Mouse (Mus musculus): Measurements from ENCODE around the gene Tmem63c. TPM values are rescaled to one million over a fixed set of nuclear protein-coding genes. Genes with fewer than 3 reads are reported as not detected.

Tmem63c gene
- total RNA-seq, 2 experiments from 2014 or later, result 0.18 to 0.50 TPM

- no peak for DNase-seq
Measured at GRCm38 (mm10) chr12:87054873-87055272, 33.7 kb downstream of the Tmem63c start.

- no peak for DNase-seq
Measured at GRCm38 (mm10) chr12:87057066-87057465, 35.9 kb downstream of the Tmem63c start.

- no peak for DNase-seq
Measured at GRCm38 (mm10) chr12:87065446-87065845, 44.3 kb downstream of the Tmem63c start.

GRCm38 (mm10) chr12:87066429-87066828 is 45.3 kb downstream of the Tmem63c start:
- DNase-seq, result peak; percentile 41

GRCm38 (mm10) chr12:87070520-87070919 is 49.4 kb downstream of the Tmem63c start:
- no peak for DNase-seq

GRCm38 (mm10) chr12:87076610-87077009 is 55.5 kb downstream of the Tmem63c start:
- no peak for DNase-seq

GRCm38 (mm10) chr12:87082797-87083196 is 61.7 kb downstream of the Tmem63c start:
- DNase-seq, result no peak

GRCm38 (mm10) chr12:87087236-87087635 is 66.1 kb downstream of the Tmem63c start:
- DNase-seq, result no peak

- DNase-seq, result peak; percentile 21
Measured at GRCm38 (mm10) chr12:87088331-87088730, 67.2 kb downstream of the Tmem63c start.

- DNase-seq, result no peak
Measured at GRCm38 (mm10) chr12:87089255-87089654, 68.1 kb downstream of the Tmem63c start.

- no peak for DNase-seq
Measured at GRCm38 (mm10) chr12:87089701-87090100, 68.6 kb downstream of the Tmem63c start.

GRCm38 (mm10) chr12:87091916-87092315 is 70.8 kb downstream of the Tmem63c start:
- no peak for DNase-seq

- DNase-seq, result peak; percentile 15
Measured at GRCm38 (mm10) chr12:87093249-87093648, 72.1 kb downstream of the Tmem63c start.

GRCm38 (mm10) chr12:87093671-87094070 is 72.5 kb downstream of the Tmem63c start:
- no peak for DNase-seq

GRCm38 (mm10) chr12:87100331-87100730 is 79.2 kb downstream of the Tmem63c start:
- no peak for DNase-seq

- DNase-seq, result no peak
Measured at GRCm38 (mm10) chr12:87102165-87102631, 81.1 kb downstream of the Tmem63c start, which contains the start of gene Ngb. Ngb (minus strand) TSS chr12:87102539.

- DNase-seq, result no peak
Measured at GRCm38 (mm10) chr12:87103471-87103870, 82.3 kb downstream of the Tmem63c start.

GRCm38 (mm10) chr12:87104796-87105195 is 83.7 kb downstream of the Tmem63c start:
- no peak for DNase-seq

GRCm38 (mm10) chr12:87107357-87107977 is 86.3 kb downstream of the Tmem63c start:
- no peak for DNase-seq

- no peak for DNase-seq
Measured at GRCm38 (mm10) chr12:87121918-87122589, 100.9 kb downstream of the Tmem63c start.

- no peak for DNase-seq
Measured at GRCm38 (mm10) chr12:87127256-87127655, 106.1 kb downstream of the Tmem63c start.

- DNase-seq, result no peak
Measured at GRCm38 (mm10) chr12:87130224-87130623, 109.1 kb downstream of the Tmem63c start.

- DNase-seq, result peak; percentile 16
Measured at GRCm38 (mm10) chr12:87131181-87131580, 110.0 kb downstream of the Tmem63c start.

- peak; percentile 54 for DNase-seq
Measured at GRCm38 (mm10) chr12:87131619-87132018, 110.5 kb downstream of the Tmem63c start.

Measured in heart, postnatal 4 days (tissue).